Mouse (Mus musculus) testis, adult 2 months (tissue): ENCODE data around the gene Pip5k1a. TPM values are rescaled to one million over a fixed set of nuclear protein-coding genes. Genes with fewer than 3 reads are reported as not detected.
"Not testable (repeated sequence)": the region's sequence is repeated elsewhere in the genome, so short reads cannot be mapped to it uniquely, and the experiment has no call there.

Source experiments
- H3K27ac ChIP-seq: fragments of 200-500 bp; 2 replicates; pipeline ENCODE4 v1.5.1; 2012; ENCODE audit warnings: low read depth, low read length; ENCODE audit not compliant: control insufficient read depth, insufficient read depth
- H3K27me3 ChIP-seq: fragments of 200-500 bp; 2 replicates; pipeline ENCODE4 v1.6.1; 2012; ENCODE audit warnings: mild to moderate bottlenecking, low read length, moderate library complexity; ENCODE audit not compliant: control insufficient read depth, insufficient read depth
- H3K36me3 ChIP-seq: fragments of 200-500 bp; 2 replicates; pipeline ENCODE4 v1.6.1; 2012; ENCODE audit warnings: mild to moderate bottlenecking, low read length; ENCODE audit not compliant: control insufficient read depth, insufficient read depth
- H3K4me1 ChIP-seq: fragments of 200-500 bp; 2 replicates; pipeline ENCODE4 v1.6.1; 2012; ENCODE audit warnings: low read length; ENCODE audit not compliant: control insufficient read depth, insufficient read depth
- H3K4me3 ChIP-seq: fragments of 200-500 bp; 2 replicates; pipeline ENCODE4 v1.5.1; 2012; ENCODE audit warnings: low read depth, mild to moderate bottlenecking, low read length, moderate library complexity, mixed read lengths; ENCODE audit not compliant: control insufficient read depth
- CTCF ChIP-seq: fragments of 200-500 bp; IDR thresholded peaks from 2 replicates; pipeline ENCODE4 v1.5.1; 2012; ENCODE audit warnings: low read depth, mild to moderate bottlenecking, inconsistent platforms, low read length, moderate library complexity; ENCODE audit not compliant: control insufficient read depth, insufficient read depth, insufficient replicate concordance
- POLR2A ChIP-seq: fragments of 200-500 bp; IDR thresholded peaks from 2 replicates; pipeline ENCODE4 v1.6.1; 2012; ENCODE audit warnings: low read depth, mild to moderate bottlenecking, inconsistent platforms, low read length, moderate library complexity; ENCODE audit not compliant: control insufficient read depth
- polyA plus RNA-seq: library from polyadenylated mRNA; depleted of rRNA; stranded (reverse); fragments of >200 nt; gene quantifications from 2 replicates; pipeline ENCODE4 v1.2.3, GENCODE M21; 2012

The Pip5k1a gene
- polyA plus RNA-seq, 1 experiment, result 17.8 TPM

GRCm38 (mm10) chr3:95107898-95108297 lies 1.2 kb upstream of the Pip5k1a start:
- H3K4me1 ChIP-seq, result no peaks in the 10 kb centered on the region
- H3K36me3 ChIP-seq, result no peaks in the 10 kb centered on the region
- no peak overlapping the region for H3K4me3 ChIP-seq
- H3K27ac ChIP-seq, result no peak overlapping the region
- H3K27me3 ChIP-seq, result no peaks in the 10 kb centered on the region
- no peak for TF ChIP-seq CTCF
- TF ChIP-seq POLR2A, result no peak

GRCm38 (mm10) chr3:95107308-95107707 lies 578 bp upstream of the Pip5k1a start:
- not testable (repeated sequence) for H3K36me3 ChIP-seq, H3K4me1 ChIP-seq, H3K27ac ChIP-seq, H3K4me3 ChIP-seq, H3K27me3 ChIP-seq

GRCm38 (mm10) chr3:95105586-95106337 lies 968 bp downstream of the Pip5k1a start:
- TF ChIP-seq POLR2A (no peak), CTCF (no peak)
- H3K27ac ChIP-seq, result peak overlapping the region; percentile 91
- H3K4me3 ChIP-seq, result peak overlapping the region; percentile 86
- H3K4me1 ChIP-seq, result no peaks in the 10 kb centered on the region
- H3K27me3 ChIP-seq, result no peaks in the 10 kb centered on the region
- H3K36me3 ChIP-seq, result no peaks in the 10 kb centered on the region

GRCm38 (mm10) chr3:95105121-95105520 lies 1.6 kb downstream of the Pip5k1a start:
- no peaks in the 10 kb centered on the region for H3K4me1 ChIP-seq
- no peak for TF ChIP-seq POLR2A
- no peak for TF ChIP-seq CTCF
- no peaks in the 10 kb centered on the region for H3K36me3 ChIP-seq
- no peak overlapping the region for H3K27ac ChIP-seq
- no peaks in the 10 kb centered on the region for H3K27me3 ChIP-seq
- peak overlapping the region; percentile 16 for H3K4me3 ChIP-seq

GRCm38 (mm10) chr3:95100854-95101253 lies 5.9 kb downstream of the Pip5k1a start:
- Histone ChIP-seq H3K36me3 (no peaks in the 10 kb centered on the region), H3K4me1 (no peaks in the 10 kb centered on the region), H3K27me3 (no peaks in the 10 kb centered on the region), H3K27ac (no peak overlapping the region), H3K4me3 (no peak overlapping the region)
- TF ChIP-seq POLR2A, result no peak
- no peak for TF ChIP-seq CTCF

GRCm38 (mm10) chr3:95088071-95088470 lies 18.7 kb downstream of the Pip5k1a start:
- Histone ChIP-seq H3K27me3 (no peaks in the 10 kb centered on the region), H3K36me3 (no peaks in the 10 kb centered on the region), H3K4me1 (no peaks in the 10 kb centered on the region), H3K27ac (no peak overlapping the region), H3K4me3 (no peak overlapping the region)
- no peak for TF ChIP-seq CTCF
- TF ChIP-seq POLR2A, result no peak

- no peak overlapping the region for H3K4me3 ChIP-seq
- peaks cover 4% of the 10 kb centered on the region; the same call in 1 of the 2 replicates for H3K36me3 ChIP-seq
- no peak overlapping the region for H3K27ac ChIP-seq
- TF ChIP-seq CTCF, result no peak
- no peak for TF ChIP-seq POLR2A
- no peaks in the 10 kb centered on the region for H3K4me1 ChIP-seq
- no peaks in the 10 kb centered on the region for H3K27me3 ChIP-seq
Observed at GRCm38 (mm10) chr3:95071606-95072005, 35.1 kb downstream of the Pip5k1a start.

- no peaks in the 10 kb centered on the region for H3K4me1 ChIP-seq
- TF ChIP-seq CTCF (no peak), POLR2A (no peak)
- H3K27me3 ChIP-seq, result no peaks in the 10 kb centered on the region
- H3K27ac ChIP-seq, result no peak overlapping the region
- peaks cover 4% of the 10 kb centered on the region; the same call in 1 of the 2 replicates for H3K36me3 ChIP-seq
- no peak overlapping the region for H3K4me3 ChIP-seq
Observed at GRCm38 (mm10) chr3:95066570-95066969, 40.2 kb downstream of the Pip5k1a start.
